Mouse (Mus musculus): ENCODE data around the gene Il21.

DNA sequence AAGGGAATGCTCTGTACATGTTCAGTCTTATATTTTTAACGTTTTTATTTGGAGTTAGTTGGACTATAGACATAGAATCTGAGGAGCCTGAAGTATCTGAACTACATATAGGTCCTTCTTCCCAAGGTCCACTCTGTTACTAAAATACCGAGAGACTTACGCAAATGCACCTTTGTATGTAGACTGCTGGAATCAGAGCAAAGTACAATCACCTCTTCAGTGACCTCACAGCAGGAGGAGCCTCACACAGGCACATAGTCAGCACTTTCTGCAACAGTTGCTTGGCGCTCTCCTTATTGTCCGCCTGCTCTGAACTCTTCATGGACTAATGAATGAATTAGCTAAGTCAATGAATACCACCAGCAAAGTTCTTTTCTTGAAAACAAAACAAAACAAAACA, 34.1 kb downstream of the Il21 start:
- TF ChIP-seq GATA1 (IDR thresholded peaks at IDR 0.05; ENCODE audit: borderline replicate concordance, low read length) (no peak), CTCF (IDR thresholded peaks at IDR 0.05; ENCODE audit: low read depth, low read length) (no peak), GATA2 (IDR thresholded peaks at IDR 0.05; ENCODE audit: borderline replicate concordance, low read depth, low read length) (no peak), TAL1 (conservative IDR thresholded peaks at IDR 0.05; ENCODE audit: low read depth, low read length) (no peak)
